Mouse (Mus musculus): ENCODE results near the gene Hdac1.

Hdac1 gene

GRCm38 (mm10) chr4:129509650-129510049 is 32.9 kb downstream of the Hdac1 start:
- no peak for DNase-seq

- DNase-seq, result peak; percentile 45 to 67
Observed at GRCm38 (mm10) chr4:129508834-129509600, 33.5 kb downstream of the Hdac1 start.

- DNase-seq, result no peak
Observed at GRCm38 (mm10) chr4:129508237-129508515, 34.3 kb downstream of the Hdac1 start.

DNA sequence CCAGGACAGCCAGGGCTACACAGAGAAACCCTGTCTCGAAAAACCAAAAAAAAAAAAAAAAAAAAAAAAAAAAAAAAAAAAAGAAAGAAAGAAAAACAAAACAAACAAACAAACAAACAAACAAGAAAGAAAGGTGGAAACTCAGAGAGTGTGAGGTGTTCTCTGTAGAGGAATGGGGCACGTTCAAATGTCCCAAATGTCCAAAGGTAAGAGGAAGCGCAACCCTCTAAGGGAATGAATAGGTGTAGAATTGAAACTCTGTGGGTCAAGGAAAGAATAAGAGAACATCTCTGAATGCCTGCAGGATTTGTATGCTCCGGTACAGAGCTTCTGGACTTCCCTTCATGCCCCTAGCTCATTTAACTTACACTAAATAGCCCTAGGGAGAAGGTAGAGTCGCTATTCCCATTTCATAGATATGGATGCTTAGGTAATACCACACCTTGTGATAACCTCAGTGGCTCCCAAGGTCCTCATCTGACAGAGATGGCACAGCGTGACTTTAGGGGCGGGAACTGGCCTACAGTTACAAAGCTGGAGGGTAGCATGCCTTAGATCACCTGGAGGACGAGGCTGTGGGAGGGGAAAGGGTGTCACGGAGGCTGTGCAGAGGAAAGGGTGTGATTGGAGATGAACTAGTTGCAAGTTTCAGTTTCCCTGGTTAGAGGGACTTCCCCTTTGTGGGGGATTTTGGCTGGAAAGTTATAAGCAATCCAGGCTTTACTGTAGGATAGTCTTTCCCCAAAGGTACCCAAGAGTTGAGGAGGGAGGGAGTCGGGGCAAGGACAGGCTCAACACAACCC is 34.9 kb downstream of the Hdac1 start:
- no peak for DNase-seq

DNA sequence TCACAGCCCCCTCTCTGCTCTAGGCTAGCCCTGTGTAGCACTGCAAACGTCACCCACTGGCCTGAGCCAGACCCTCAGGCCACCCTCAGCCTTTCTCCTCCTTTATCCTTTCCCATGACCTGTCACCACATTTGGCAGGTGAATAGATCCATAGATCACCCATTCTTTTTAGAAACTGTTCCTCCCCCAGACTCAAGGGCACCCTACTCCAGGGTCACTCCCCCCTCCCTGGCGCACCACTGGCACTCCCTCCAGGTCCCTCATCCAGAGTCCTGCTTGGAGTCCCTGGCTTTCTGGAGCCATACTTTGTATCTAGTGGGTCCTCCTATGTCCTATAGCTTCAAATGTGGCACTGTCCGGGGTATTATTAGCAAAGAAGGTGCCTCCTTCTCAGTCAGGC is 37.0 kb downstream of the Hdac1 start:
- no peak for DNase-seq

GRCm38 (mm10) chr4:129502901-129503444 is 39.5 kb downstream of the Hdac1 start:
- DNase-seq, result no peak

- no peak for DNase-seq
Observed at GRCm38 (mm10) chr4:129502327-129502888, 40.1 kb downstream of the Hdac1 start.

GRCm38 (mm10) chr4:129500607-129501566 is 41.6 kb downstream of the Hdac1 start:
- DNase-seq, result peak; percentile 94 to 96

GRCm38 (mm10) chr4:129500017-129500416 is 42.5 kb downstream of the Hdac1 start:
- DNase-seq, result no peak

DNA sequence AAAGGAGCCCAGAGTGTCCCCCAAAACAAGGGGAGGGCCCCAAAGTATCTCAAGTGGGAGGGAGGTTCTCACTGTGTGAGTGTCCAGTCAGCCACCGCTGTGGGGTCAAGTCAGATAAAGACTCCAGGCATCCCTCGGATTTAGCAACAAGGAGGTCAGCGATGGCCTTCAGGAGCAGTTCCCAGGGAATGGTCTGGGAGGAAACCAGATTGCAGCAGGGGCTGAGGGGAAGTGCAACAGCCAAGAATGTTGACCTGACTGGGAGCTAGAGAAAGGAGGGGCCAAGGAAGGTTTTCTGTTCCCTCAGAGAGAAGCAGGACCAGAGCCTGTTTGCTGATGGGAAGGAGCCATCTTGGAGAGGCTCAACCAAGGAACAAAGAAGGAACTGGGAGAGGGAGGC is 43.6 kb downstream of the Hdac1 start:
- no peak for DNase-seq

GRCm38 (mm10) chr4:129496631-129497030 is 45.9 kb downstream of the Hdac1 start:
- DNase-seq, result peak in 1 of 2 experiments; percentile 55

DNA sequence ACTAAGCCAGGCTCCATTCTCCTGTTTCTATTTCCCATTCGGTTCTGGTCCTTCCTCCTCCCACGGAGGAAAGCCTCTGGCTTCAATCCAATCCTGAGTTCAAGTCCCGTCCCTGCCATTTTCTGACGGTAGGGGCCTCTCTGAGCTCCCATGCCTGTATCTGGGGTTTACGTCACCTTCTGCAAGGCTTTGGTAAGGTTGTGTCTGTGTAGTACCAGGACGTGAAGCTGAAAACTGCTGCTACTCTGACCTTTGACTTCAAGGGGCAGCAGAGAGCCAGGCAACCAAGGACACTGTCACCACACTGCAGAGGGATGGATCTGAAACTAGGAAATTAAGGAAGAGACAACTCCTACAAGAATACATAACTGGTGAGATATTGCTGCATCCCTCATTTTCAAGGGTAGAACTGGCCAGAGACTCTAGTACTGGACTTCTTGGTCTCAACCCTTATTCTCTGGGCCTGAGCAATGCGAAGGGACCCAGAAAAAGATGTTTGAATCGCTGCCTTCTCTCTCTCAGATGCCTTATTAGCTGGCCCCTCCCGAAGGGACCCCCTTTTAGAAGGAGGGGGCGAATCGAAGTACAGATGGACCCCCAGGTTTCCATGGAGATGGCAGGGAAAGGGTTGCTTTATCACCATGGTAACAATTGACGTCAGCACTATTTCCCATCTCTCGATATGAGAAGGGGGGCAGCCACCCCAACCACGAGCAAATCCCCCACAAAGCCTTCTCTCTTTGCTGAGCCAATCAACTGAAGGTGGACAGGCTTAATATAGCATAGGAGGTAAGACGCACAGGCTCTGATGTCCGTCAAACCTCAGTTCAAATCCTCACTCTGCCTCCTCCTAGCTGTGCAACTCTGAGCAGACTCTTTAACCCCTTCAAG is 46.6 kb downstream of the Hdac1 start:
- DNase-seq, result peak in 1 of 2 experiments; percentile 31

DNA sequence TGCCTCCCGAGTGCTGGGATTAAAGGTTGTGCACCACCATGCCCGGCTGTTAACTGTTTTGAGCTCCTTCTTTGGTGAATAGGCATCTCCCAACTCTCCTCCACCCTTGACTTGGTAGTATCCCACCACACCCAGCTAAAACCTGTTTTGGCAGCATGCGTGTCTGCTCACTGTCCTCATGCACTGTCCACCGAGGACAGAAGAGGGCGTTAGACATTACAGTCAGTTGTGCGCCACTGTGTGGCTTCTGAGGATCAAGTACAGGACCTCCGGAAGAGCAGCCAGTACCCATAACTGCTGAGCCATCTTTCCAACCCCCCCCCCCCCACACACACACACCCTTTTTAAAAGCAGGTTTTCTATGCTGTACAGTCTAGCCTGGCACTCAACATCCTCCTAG is 47.8 kb downstream of the Hdac1 start:
- no peak for DNase-seq

GRCm38 (mm10) chr4:129490972-129491880 is 51.3 kb downstream of the Hdac1 start, which contains the start of the genes Tssk3 and Fam229a:
Gene Tssk3, minus strand, starts transcription at chr4:129491022.
Gene Fam229a, plus strand, starts transcription at chr4:129491190.
- peak; percentile 63 to 77 for DNase-seq

- no peak for DNase-seq
Observed at GRCm38 (mm10) chr4:129481090-129481489, 61.4 kb downstream of the Hdac1 start.

GRCm38 (mm10) chr4:129479863-129480262 is 62.6 kb downstream of the Hdac1 start:
- no peak for DNase-seq

DNA sequence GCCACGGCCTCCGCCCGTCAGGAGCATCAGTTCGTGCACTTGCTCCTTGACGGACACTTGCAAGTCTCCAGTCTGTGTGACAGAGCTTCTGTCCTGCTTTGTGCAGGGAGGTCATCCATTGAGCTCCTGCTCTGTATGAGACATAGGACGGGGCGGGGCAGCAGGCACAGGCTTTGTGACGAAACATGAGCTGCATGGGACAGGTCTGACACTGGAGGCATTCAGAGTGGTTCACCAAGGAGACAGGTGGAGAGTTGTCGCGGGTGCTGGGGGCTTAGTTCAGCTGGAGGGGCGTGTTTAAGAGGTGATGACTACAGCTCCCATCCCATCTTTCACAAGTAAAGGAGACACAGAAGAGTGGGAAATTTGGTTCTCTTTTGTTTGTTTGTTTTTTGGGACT is 66.5 kb downstream of the Hdac1 start:
- DNase-seq, result no peak
